Mouse (Mus musculus) embryonic facial prominence, embryonic 10.5 days (tissue): ENCODE measurements around the gene Disp1. TPM values are rescaled to one million over a fixed set of nuclear protein-coding genes. Genes with fewer than 3 reads are reported as not detected.

ENCODE experiments used
- DNase-seq: peaks from one replicate; pipeline ENCODE4 v3.0.0-alpha.2; 2017; ENCODE audit warnings: low spot score
- H3K27ac ChIP-seq: fragments of 300-500 bp; sonication (generic); replicated peaks from 2 replicates; pipeline ENCODE4 v1.5.1; 2016; ENCODE audit warnings: mild to moderate bottlenecking
- H3K27me3 ChIP-seq: fragments of 300-500 bp; sonication (generic); replicated peaks from 2 replicates; pipeline ENCODE4 v1.6.1; 2016; ENCODE audit warnings: low read depth, mild to moderate bottlenecking; ENCODE audit not compliant: poor library complexity, severe bottlenecking
- H3K36me3 ChIP-seq: fragments of 300-500 bp; sonication (generic); replicated peaks from 2 replicates; pipeline ENCODE4 v1.6.1; 2016; ENCODE audit warnings: mild to moderate bottlenecking, moderate library complexity
- H3K4me1 ChIP-seq: fragments of 300-500 bp; sonication (generic); 2 replicates; pipeline ENCODE4 v1.6.1; 2016
- H3K4me3 ChIP-seq: fragments of 300-500 bp; sonication (generic); 2 replicates; pipeline ENCODE4 v1.5.1; 2016; ENCODE audit warnings: mild to moderate bottlenecking, moderate library complexity
- H3K9me3 ChIP-seq: fragments of 300-500 bp; sonication (generic); 2 replicates; pipeline ENCODE4 v1.6.1; 2016; ENCODE audit warnings: mild to moderate bottlenecking
- WGBS: fragments of 180-500 bp; shearing (Covaris S2); methylation state at CpG from one replicate; pipeline ENCODE4 v1.1.7; 2016; 5-methylcytosine and 5-hydroxymethylcytosine counted together
- polyA plus RNA-seq: library from polyadenylated mRNA; unstranded; fragments of >200 nt; fragmentation: Nextera tagmentation; extraction: Ambion mirVana; gene quantifications from 2 replicates; pipeline ENCODE4 v1.2.1, GENCODE M21; 2016

Disp1 gene
- polyA plus RNA-seq, 1 experiment from 2014 or later: 13.5 TPM

DNA sequence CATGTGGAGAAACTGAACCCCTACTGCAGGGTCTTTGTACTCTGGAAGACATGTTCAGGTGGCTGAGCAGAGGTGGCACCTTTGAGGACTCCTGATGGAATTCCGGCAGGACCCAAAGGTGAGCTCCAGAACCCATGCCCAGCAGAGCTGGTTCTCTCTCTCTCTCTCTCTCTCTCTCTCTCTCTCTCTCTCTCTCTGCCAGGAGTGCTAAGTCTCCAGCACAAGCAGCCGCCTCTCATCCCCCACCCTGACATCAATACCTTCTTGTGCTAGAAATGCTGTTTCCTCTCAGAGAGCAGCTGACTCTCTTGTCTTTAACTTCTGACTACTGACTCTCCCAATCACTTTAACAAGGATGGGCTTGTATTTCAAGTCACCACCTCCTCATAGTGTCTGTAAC is 113.8 kb downstream of the Disp1 start:
- WGBS: 75% methylated on average over 2 of the region's 2 CpGs
- Histone ChIP-seq H3K36me3 (peaks cover 3% of the 10 kb centered on the region; the same call in 1 of the 2 replicates), H3K27ac (no peak overlapping the region), H3K27me3 (no peaks in the 10 kb centered on the region), H3K4me1 (peaks cover 21% of the 10 kb centered on the region), H3K9me3 (no peaks in the 10 kb centered on the region), H3K4me3 (no peak overlapping the region)
- DNase-seq: no peak

DNA sequence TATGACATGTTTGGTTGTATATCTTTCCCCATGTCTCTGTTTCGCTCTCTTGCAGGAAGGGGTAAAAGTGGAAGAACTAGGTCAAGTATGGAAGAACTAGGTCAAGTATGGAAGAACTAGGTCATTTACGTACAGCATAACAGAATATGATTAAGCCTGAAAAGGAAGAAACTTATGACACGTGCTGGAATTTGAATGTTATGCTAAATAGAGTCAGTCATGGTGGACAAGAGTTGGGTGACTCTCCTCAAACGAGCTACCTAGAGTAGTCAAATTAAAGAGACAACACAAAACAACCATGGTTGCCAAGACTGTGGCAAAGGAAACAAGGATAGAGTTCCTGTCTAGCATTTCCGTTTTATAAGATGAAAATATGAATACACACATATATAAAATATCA is 116.6 kb downstream of the Disp1 start:
- H3K27ac ChIP-seq: no peak overlapping the region
- no peaks in the 10 kb centered on the region for H3K9me3 ChIP-seq
- no peak for DNase-seq
- H3K27me3 ChIP-seq: no peaks in the 10 kb centered on the region
- 89% methylated on average over 5 of the region's 5 CpGs for WGBS
- peaks cover 3% of the 10 kb centered on the region; the same call in 1 of the 2 replicates for H3K36me3 ChIP-seq
- peaks cover 34% of the 10 kb centered on the region for H3K4me1 ChIP-seq
- no peak overlapping the region for H3K4me3 ChIP-seq

DNA sequence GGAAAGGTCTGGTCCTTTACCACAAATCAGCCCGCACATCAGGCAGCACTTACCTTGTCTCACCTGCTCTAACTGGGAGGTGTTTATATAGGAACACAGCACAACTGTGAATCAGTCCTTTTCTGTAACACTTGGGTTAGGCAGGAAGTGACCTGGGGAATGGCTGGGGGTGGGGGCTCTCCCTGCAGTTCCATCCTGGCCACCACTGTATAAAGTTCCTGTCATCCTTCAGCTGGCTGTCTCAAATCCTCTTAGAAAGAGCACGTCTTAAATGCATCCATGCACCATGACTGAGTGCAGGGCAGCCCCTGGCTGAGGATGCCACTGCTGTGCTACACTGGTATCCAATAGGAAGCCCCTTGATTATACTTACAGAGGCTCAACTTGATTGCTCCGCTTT is 118.5 kb downstream of the Disp1 start:
- no peak for DNase-seq
- H3K27me3 ChIP-seq: no peaks in the 10 kb centered on the region
- 66% methylated on average over 3 of the region's 3 CpGs for WGBS
- H3K27ac ChIP-seq: no peak overlapping the region
- peaks cover 13% of the 10 kb centered on the region for H3K36me3 ChIP-seq
- peaks cover 29% of the 10 kb centered on the region for H3K4me1 ChIP-seq
- no peaks in the 10 kb centered on the region for H3K9me3 ChIP-seq
- H3K4me3 ChIP-seq: no peak overlapping the region

DNA sequence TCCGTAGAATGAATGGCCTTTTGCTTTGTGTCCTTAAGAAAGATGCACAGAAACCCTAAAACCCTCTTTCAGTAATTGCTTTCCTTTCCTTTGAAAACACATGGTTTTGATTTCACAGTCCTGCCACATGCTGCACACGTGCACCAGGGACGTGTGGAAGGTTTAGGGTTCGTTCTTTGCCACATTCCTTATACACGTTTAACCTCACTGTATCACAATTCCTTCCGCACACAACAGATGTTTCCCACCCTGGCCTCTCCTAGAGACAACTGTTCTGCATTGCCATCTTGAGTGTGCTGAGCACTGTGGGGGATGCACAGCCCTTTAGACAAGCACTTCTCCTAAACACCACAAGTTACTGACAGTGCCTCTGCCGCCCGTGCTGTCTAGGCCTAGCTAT is 119.2 kb downstream of the Disp1 start:
- Histone ChIP-seq H3K27me3 (no peaks in the 10 kb centered on the region), H3K36me3 (peaks cover 15% of the 10 kb centered on the region), H3K9me3 (no peaks in the 10 kb centered on the region), H3K4me1 (peaks cover 23% of the 10 kb centered on the region), H3K27ac (0 out of 2 replicates have a peak overlapping the region, but pooled peaks have one; percentile 11), H3K4me3 (no peak overlapping the region)
- peak; percentile 66 for DNase-seq
- WGBS: 32% methylated on average over 8 of the region's 8 CpGs

DNA sequence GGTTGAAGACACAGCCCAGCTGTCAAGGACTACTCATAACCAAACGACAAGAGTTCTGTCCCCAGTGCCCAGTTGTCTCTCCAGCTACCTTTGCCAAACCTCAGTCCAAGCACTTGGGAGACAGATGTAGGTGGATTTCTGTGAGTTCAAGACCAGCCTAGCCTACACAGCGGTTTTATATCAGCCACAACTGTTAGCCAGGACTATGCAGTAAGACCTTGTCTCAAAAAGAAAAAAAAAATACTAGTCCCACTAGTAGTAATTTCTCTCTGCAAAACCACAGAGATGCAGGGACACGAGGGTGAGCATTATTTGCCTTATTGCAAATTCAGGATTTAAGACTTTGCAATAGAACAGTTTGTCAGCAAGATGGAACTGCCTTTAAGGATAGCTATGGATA is 120.0 kb downstream of the Disp1 start:
- Histone ChIP-seq H3K27me3 (no peaks in the 10 kb centered on the region), H3K9me3 (no peaks in the 10 kb centered on the region), H3K27ac (no peak overlapping the region), H3K36me3 (peaks cover 20% of the 10 kb centered on the region), H3K4me3 (no peak overlapping the region), H3K4me1 (peaks cover 28% of the 10 kb centered on the region)
- 87% methylated on average over 3 of the region's 3 CpGs for WGBS
- no peak for DNase-seq

DNA sequence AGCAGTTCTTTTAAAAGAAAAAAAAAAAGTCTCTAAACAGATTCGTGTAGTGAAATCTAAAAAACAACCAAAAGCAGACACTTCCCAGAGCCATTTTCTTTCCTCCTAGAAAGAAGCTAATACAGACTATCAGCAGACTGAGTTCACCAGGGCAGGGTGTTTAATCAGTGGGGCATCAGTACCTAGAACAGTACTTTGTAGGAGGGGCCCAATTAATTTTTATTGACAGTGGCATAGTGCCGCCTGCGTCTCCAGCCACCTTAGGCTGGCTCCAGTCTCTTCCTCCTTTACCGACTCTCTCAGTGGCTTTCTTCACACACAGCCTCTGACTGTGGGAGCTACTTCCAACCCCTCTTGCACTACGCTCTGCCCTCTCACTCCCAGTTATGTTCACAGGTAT is 121.1 kb downstream of the Disp1 start:
- no peak for DNase-seq
- no peaks in the 10 kb centered on the region for H3K27me3 ChIP-seq
- peaks cover 26% of the 10 kb centered on the region for H3K36me3 ChIP-seq
- H3K4me3 ChIP-seq: no peak overlapping the region
- WGBS: 84% methylated on average over 5 of the region's 5 CpGs
- H3K9me3 ChIP-seq: no peaks in the 10 kb centered on the region
- peaks cover 39% of the 10 kb centered on the region for H3K4me1 ChIP-seq
- no peak overlapping the region for H3K27ac ChIP-seq

DNA sequence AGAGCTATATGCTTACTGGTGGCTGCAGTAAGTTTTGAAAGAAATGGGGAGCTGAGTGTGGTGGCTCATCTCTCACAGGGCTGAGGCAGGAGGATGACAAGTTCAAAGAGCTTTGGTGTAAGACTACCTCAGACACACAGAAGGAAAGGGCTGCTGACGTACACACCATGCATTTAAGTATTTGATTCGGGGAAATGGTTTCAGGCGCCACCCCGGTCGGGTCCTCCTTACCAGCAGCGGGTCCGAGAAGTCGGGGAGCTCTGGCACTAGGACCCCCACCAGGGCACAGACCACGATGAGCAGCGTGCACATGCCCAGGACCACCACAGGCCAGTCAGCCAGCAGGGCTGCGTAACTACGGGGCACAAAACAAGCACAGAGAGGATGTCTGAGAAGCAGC is 121.6 kb downstream of the Disp1 start:
- DNase-seq: no peak
- 95% methylated on average over 12 of the region's 12 CpGs for WGBS
- no peak overlapping the region for H3K27ac ChIP-seq
- no peaks in the 10 kb centered on the region for H3K27me3 ChIP-seq
- no peaks in the 10 kb centered on the region for H3K9me3 ChIP-seq
- H3K4me1 ChIP-seq: peaks cover 43% of the 10 kb centered on the region
- no peak overlapping the region for H3K4me3 ChIP-seq
- peaks cover 31% of the 10 kb centered on the region for H3K36me3 ChIP-seq

DNA sequence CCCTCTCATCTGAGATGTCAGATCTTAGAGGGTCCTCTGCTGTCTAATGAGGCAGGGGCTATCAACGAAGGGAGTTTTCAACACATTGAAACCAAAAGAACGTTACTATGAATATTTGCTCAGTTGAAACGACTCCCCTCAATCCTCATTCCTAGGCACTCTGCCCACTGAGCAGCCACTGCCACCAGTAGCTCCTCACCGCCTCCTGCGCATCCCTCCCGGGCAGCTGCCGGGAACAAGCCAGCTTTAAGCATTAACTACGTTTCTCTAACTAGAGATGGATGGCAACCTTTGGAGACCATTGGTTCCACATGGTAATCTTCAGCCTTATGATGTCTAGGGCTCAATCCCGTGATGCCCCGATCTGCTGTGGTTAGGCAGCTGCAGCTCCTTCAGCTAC is 123.7 kb downstream of the Disp1 start:
- DNase-seq: no peak
- 94% methylated on average over 10 of the region's 10 CpGs for WGBS
- Histone ChIP-seq H3K27ac (no peak overlapping the region), H3K4me1 (peaks cover 36% of the 10 kb centered on the region), H3K4me3 (no peak overlapping the region), H3K36me3 (peaks cover 47% of the 10 kb centered on the region), H3K27me3 (no peaks in the 10 kb centered on the region), H3K9me3 (no peaks in the 10 kb centered on the region)

DNA sequence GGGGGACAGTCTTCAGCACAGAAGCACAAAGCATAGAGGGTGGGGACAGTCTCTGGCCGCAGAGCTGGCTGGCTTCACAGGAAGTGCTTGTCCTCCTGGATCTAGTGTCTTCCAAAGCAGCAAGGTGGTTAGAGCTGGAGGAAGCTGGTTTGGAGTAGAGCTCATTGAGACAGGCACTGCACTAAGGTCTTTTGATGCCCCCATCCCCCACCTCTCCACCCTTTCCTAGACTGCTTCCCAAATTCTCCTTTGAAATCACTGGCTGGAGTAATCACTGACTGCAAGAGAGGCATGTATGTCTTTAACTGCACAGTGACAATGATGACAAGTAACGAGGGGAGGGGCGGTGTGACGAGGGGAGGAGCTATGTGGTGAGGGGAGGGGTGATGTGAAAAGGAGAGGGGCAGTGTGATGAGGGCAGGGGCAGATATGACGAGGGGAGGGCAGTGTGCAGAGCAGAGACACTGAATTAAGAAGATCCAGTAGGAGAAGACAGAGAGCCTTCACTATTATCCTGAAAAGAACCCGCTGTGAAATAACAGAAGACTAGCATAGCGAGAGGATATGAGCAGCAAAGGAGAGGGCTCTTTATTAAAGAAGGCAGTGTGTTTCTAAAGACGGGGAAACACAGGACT is 125.8 kb downstream of the Disp1 start:
- Histone ChIP-seq H3K27ac (no peak overlapping the region), H3K27me3 (no peaks in the 10 kb centered on the region), H3K9me3 (no peaks in the 10 kb centered on the region), H3K4me3 (no peak overlapping the region), H3K4me1 (peaks cover 22% of the 10 kb centered on the region), H3K36me3 (peaks cover 50% of the 10 kb centered on the region)
- no peak for DNase-seq
- WGBS: 71% methylated on average over 8 of the region's 8 CpGs

DNA sequence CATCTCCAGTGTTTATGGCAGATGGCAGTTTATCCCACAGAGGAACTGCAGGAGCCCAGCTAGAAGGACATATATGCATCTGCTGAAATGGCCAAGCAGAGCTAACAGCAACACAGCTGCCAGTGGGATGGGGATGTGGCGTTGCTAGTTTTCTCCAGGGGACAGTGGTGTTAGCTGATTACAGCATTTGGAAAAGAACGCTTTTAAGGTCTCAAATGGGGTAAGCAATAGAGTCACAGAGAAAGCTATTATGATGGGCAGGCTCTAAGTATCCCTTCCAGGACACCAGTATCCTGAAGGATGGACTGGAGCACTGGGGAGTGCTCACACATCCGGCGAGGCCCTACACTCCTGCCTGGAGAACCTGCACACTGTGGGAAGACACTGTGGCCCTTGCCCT is 129.0 kb downstream of the Disp1 start:
- Histone ChIP-seq H3K4me3 (no peak overlapping the region), H3K27me3 (no peaks in the 10 kb centered on the region), H3K4me1 (peaks cover 22% of the 10 kb centered on the region), H3K27ac (no peak overlapping the region), H3K9me3 (no peaks in the 10 kb centered on the region), H3K36me3 (peaks cover 68% of the 10 kb centered on the region)
- DNase-seq: no peak
- 87% methylated on average over 4 of the region's 4 CpGs for WGBS

DNA sequence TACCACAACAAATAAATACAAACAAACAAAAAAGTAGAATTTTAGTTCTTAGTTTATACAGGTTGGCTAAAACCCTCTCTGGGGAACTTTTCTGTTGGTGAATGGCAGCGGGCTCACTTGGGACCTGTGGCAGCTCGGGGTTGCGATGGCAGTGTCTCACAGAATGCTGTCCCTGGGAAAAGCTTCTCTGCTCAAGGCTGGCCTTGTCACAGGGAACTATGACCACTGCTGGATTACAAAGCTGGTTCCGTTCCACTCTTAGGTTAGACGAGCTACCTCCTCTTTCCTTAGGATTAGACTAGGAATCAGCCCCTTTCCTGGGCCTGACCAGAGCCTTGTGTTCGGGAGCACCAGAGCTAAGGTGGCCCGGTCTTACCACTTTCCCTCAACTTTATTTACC is 130.1 kb downstream of the Disp1 start:
- Histone ChIP-seq H3K27me3 (no peaks in the 10 kb centered on the region), H3K9me3 (no peaks in the 10 kb centered on the region), H3K36me3 (peaks cover 74% of the 10 kb centered on the region), H3K27ac (no peak overlapping the region), H3K4me1 (peaks cover 13% of the 10 kb centered on the region), H3K4me3 (no peak overlapping the region)
- WGBS: 92% methylated on average over 7 of the region's 7 CpGs
- DNase-seq: no peak

DNA sequence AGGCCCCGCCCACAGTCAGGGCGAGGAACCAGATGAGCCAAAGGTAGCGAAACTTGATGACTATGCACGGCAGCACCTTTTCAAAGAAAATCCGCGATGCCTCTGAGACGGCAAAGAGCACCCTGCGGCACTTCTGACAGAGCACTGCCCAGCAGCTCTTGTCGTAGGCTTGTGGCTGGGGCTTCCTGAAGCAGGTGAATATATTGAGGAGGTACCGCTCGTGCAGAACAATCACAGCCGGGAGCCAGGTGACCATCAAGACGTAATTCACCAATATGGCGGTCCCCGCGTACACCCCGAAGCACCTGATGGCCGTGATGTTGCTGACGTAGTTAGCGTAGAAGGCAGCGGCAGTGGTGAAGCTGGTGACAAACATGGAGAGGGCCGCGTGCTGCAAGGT is 132.7 kb downstream of the Disp1 start:
- Histone ChIP-seq H3K4me1 (peaks cover 5% of the 10 kb centered on the region; the same call in 1 of the 2 replicates), H3K27me3 (no peaks in the 10 kb centered on the region), H3K4me3 (no peak overlapping the region), H3K27ac (no peak overlapping the region), H3K9me3 (no peaks in the 10 kb centered on the region), H3K36me3 (peaks cover 75% of the 10 kb centered on the region)
- DNase-seq: no peak
- WGBS: 96% methylated on average over 23 of the region's 23 CpGs

DNA sequence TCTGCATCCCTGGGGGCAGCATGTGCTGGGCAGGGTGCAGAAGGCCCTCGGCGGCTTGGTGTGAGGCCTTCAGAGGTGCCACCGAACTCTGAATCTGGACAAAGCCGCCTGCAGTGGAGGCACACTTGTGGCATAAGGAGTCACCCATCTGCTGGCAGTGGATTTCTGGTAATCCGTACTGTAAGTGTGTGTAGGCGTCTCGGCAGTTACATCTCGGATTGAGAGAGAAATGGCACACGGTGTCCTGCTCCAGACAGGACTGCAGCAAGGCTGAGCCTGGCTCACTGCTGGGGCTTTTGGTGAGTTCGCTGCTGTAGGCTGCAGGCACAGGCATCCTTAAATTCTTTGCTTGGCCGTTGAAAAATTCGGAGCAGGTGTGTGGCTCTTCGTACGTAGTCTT is 134.5 kb downstream of the Disp1 start:
- DNase-seq: no peak
- 92% methylated on average over 14 of the region's 14 CpGs for WGBS
- peaks cover 63% of the 10 kb centered on the region for H3K36me3 ChIP-seq

More for the DNA sequence above, 134.5 kb downstream of the Disp1 start:
- Histone ChIP-seq H3K27ac (no peak overlapping the region), H3K27me3 (no peaks in the 10 kb centered on the region), H3K4me3 (no peak overlapping the region), H3K9me3 (no peaks in the 10 kb centered on the region), H3K4me1 (peaks cover 5% of the 10 kb centered on the region; the same call in 1 of the 2 replicates)
